17 mouse cellular contexts compared by ENCODE assay signal in the genomic region with DNA sequence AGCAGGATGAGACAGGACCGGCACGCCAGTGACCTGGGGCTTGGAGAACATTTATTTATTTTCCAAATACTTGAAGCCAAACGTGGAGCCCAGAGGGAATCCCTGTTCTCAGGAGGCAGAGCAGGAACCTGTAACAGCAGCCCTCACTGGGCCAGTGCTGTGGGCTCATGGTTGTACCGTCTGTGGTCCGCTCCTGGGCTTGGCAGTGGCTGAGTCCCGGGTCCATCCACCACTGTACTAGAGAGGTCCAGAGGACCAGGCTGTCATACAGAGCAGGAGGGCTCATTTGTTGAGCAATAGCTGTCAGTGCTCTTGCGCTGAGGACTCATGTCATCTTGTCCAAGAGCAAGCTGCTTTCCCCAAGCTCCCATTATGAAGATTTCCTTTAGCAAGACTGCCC. TPM values are rescaled to one million over a fixed set of nuclear protein-coding genes. Genes with fewer than 3 reads are reported as not detected.
DNase-seq lines count a peak whose midpoint lies in the region; ATAC-seq and TF ChIP-seq lines count a peak whose summit lies in the region.
"Had no signal": no experiment of that assay in that cellular context is flagged by ENCODE, and none has a peak within 500 bp of the region (broad histone marks: within the 10 kb centered on the region; RNA-seq: fewer than 3 reads in every experiment).

No protein-coding gene starts in this region.

- no peak for TF ChIP-seq CTCF in embryonic fibroblast, embryonic 13.5 days (IDR thresholded peaks at IDR 0.05; ENCODE audit: borderline replicate concordance, insufficient read depth, low read length)

- TF ChIP-seq POLR2A in embryonic fibroblast, embryonic 13.5 days (IDR thresholded peaks at IDR 0.05; ENCODE audit: low read depth, low read length), result no peak

- no peak overlapping the region for H3K4me2 ChIP-seq in heart, embryonic 13.5 days
- H3K4me2 ChIP-seq in midbrain, embryonic 16.5 days (ENCODE audit: low read length), result no peak overlapping the region
- H3K4me2 ChIP-seq: kidney, embryonic 15.5 days; midbrain, embryonic 15.5 days; stomach, embryonic 15.5 days had no signal

- H3K36me3 ChIP-seq in heart, embryonic 13.5 days, result peaks cover 21% of the 10 kb centered on the region
- H3K36me3 ChIP-seq in midbrain, embryonic 10.5 days, result no peaks in the 10 kb centered on the region
- H3K36me3 ChIP-seq in midbrain, embryonic 16.5 days (ENCODE audit: control insufficient read depth, insufficient read depth, low read length), result no peaks in the 10 kb centered on the region
- H3K36me3 ChIP-seq: kidney, embryonic 15.5 days; midbrain, embryonic 15.5 days; stomach, embryonic 15.5 days had no signal

- peaks cover 55% of the 10 kb centered on the region for H3K4me1 ChIP-seq in heart, embryonic 13.5 days
- H3K4me1 ChIP-seq in midbrain, embryonic 10.5 days, result peaks cover 37% of the 10 kb centered on the region
- 0 out of 2 replicates have a peak, but pooled peaks cover 3% of the 10 kb centered on the region for H3K4me1 ChIP-seq in midbrain, embryonic 16.5 days (ENCODE audit: control insufficient read depth, insufficient read depth, low read length)
- peaks cover 3% of the 10 kb centered on the region; the same call in 1 of the 2 replicates for H3K4me1 ChIP-seq in embryonic fibroblast, embryonic 13.5 days (ENCODE audit: control insufficient read depth, insufficient read depth, low read length)
- H3K4me1 ChIP-seq: midbrain, embryonic 15.5 days had no signal

- H3K9ac ChIP-seq in heart, embryonic 13.5 days, result peak overlapping the region; percentile 41; the same call in 1 of the 2 replicates
- H3K9ac ChIP-seq in midbrain, embryonic 16.5 days (ENCODE audit: low read depth, low read length), result no peak overlapping the region
- H3K9ac ChIP-seq: kidney, embryonic 15.5 days; liver, embryonic 14.5 days; midbrain, embryonic 15.5 days; stomach, embryonic 15.5 days had no signal

- no peaks in the 10 kb centered on the region for H3K27me3 ChIP-seq in heart, embryonic 13.5 days (replicated peaks)
- no peaks in the 10 kb centered on the region for H3K27me3 ChIP-seq in midbrain, embryonic 10.5 days (ENCODE audit: low read depth, poor library complexity, severe bottlenecking)
- no peaks in the 10 kb centered on the region for H3K27me3 ChIP-seq in midbrain, embryonic 16.5 days (ENCODE audit: control insufficient read depth, insufficient read depth, low read depth, low read length)
- H3K27me3 ChIP-seq: kidney, embryonic 15.5 days; midbrain, embryonic 15.5 days; stomach, embryonic 15.5 days had no signal

- DNase-seq in heart, postnatal 14 days, result no peak
- no peak for DNase-seq in midbrain, embryonic 10.5 days (ENCODE audit: low spot score)
- DNase-seq in urinary bladder, adult 18-20 months (ENCODE audit: low spot score in 2 of 2), result no peak
- no peak for DNase-seq in gastrocnemius, adult 8-10 months (ENCODE audit: low spot score in 2 of 2)
- DNase-seq: cerebellum, adult 9-10 months; spleen, adult 18-20 months had no signal

- WGBS in heart, embryonic 13.5 days, result 71% methylated on average over 7 of the region's 7 CpGs
- 77% methylated on average over 7 of the region's 7 CpGs for WGBS in midbrain, embryonic 10.5 days
- 82% methylated on average over 7 of the region's 7 CpGs for WGBS in midbrain, embryonic 16.5 days

- no peak overlapping the region for H3K4me3 ChIP-seq in heart, embryonic 13.5 days
- H3K4me3 ChIP-seq in midbrain, embryonic 10.5 days, result no peak overlapping the region
- no peak overlapping the region for H3K4me3 ChIP-seq in midbrain, embryonic 16.5 days (ENCODE audit: low read depth, low read length)
- no peak overlapping the region for H3K4me3 ChIP-seq in embryonic fibroblast, embryonic 13.5 days (ENCODE audit: insufficient read depth, low read length)
- H3K4me3 ChIP-seq: erythroblast, embryonic 14.5 days; kidney, embryonic 15.5 days; midbrain, embryonic 15.5 days; stomach, embryonic 15.5 days had no signal

- ATAC-seq in heart, embryonic 13.5 days (ENCODE audit: extremely low read depth, insufficient number of reproducible peaks, low FRiP score, low TSS enrichment), result no peak
- no peak for ATAC-seq in midbrain, embryonic 16.5 days
- ATAC-seq: lung, postnatal 0 days; midbrain, embryonic 15.5 days had no signal

- H3K9me3 ChIP-seq in heart, embryonic 13.5 days, result no peaks in the 10 kb centered on the region
- H3K9me3 ChIP-seq in midbrain, embryonic 10.5 days (replicated peaks), result no peaks in the 10 kb centered on the region
- no peaks in the 10 kb centered on the region for H3K9me3 ChIP-seq in midbrain, embryonic 16.5 days (replicated peaks; ENCODE audit: control insufficient read depth, low read length, poor library complexity, severe bottlenecking)
- H3K9me3 ChIP-seq: kidney, embryonic 15.5 days; midbrain, embryonic 15.5 days; stomach, embryonic 15.5 days had no signal

- peak overlapping the region; percentile 68 for H3K27ac ChIP-seq in heart, embryonic 13.5 days (replicated peaks)
- peak overlapping the region; percentile 61 for H3K27ac ChIP-seq in midbrain, embryonic 10.5 days (replicated peaks)
- no peak overlapping the region for H3K27ac ChIP-seq in midbrain, embryonic 16.5 days (ENCODE audit: low read length)
- peak overlapping the region; percentile 85 for H3K27ac ChIP-seq in embryonic fibroblast, embryonic 13.5 days (ENCODE audit: insufficient read depth, low read length)
- H3K27ac ChIP-seq: liver, embryonic 14.5 days; midbrain, embryonic 15.5 days; stomach, embryonic 15.5 days had no signal

- intact Hi-C loops in heart, postnatal 14 days (cut with DNase I), result no loop called here

RNA-seq across cellular contexts. Expression of a gene that starts 40.3 kb away (rescaled TPM):
- 30.3 and 37.0 TPM in 2 replicates for polyA plus RNA-seq in heart, embryonic 13.5 days (2015; fragmentation: Nextera tagmentation; extraction: Ambion mirVana)
- total RNA-seq in heart, postnatal 14 days (2021), result 1 to 10 TPM in 1 of 2 experiments, under 1 TPM in 1; 0.80 to 1.2 TPM
- 22.3 and 29.5 TPM in 2 replicates for polyA plus RNA-seq in midbrain, embryonic 10.5 days (2016; fragmentation: Nextera tagmentation; extraction: Ambion mirVana)
- polyA plus RNA-seq in midbrain, embryonic 16.5 days (2015; fragmentation: Nextera tagmentation; extraction: Ambion mirVana), result 1.8 and 2.4 TPM in 2 replicates
- polyA plus RNA-seq in embryonic fibroblast, embryonic 13.5 days (2011; ENCODE audit: insufficient read length, low read depth, missing spikeins), result 130 and 154 TPM in 2 replicates
- total RNA-seq in gastrocnemius, adult 8-10 months (2022), result 1 to 10 TPM in 1 of 4 experiments, under 1 TPM in 3; 0.65 to 2.0 (median 0.78) TPM
- total RNA-seq: granulocyte monocyte progenitor cell, adult 5-6 weeks; megakaryocyte, adult 5-6 weeks had no signal
- polyA plus RNA-seq: erythroblast, embryonic 14.5 days had no signal

RNA-seq across cellular contexts. Expression of a gene that starts 45.0 kb away (rescaled TPM):
- 20.0 and 21.8 TPM in 2 replicates for polyA plus RNA-seq in heart, embryonic 13.5 days (2015; fragmentation: Nextera tagmentation; extraction: Ambion mirVana)
- total RNA-seq in heart, postnatal 14 days (2021), result 1 to 10 TPM; 7.9 to 9.0 TPM
- polyA plus RNA-seq in midbrain, embryonic 10.5 days (2016; fragmentation: Nextera tagmentation; extraction: Ambion mirVana), result 43.9 and 45.8 TPM in 2 replicates
- polyA plus RNA-seq in midbrain, embryonic 16.5 days (2015; fragmentation: Nextera tagmentation; extraction: Ambion mirVana), result 41.7 and 48.0 TPM in 2 replicates
- 20.2 and 26.0 TPM in 2 replicates for polyA plus RNA-seq in embryonic fibroblast, embryonic 13.5 days (2011; ENCODE audit: insufficient read length, low read depth, missing spikeins)
- total RNA-seq in gastrocnemius, adult 8-10 months (2022), result 1 to 10 TPM; 6.3 to 7.9 (median 7.2) TPM

RNA-seq across cellular contexts. Expression of a gene that starts 54.6 kb away (rescaled TPM):
- polyA plus RNA-seq in heart, embryonic 13.5 days (2015; fragmentation: Nextera tagmentation; extraction: Ambion mirVana), result 2.3 and 5.0 TPM in 2 replicates
- total RNA-seq in heart, postnatal 14 days (2021), result 1 to 10 TPM; 1.9 to 3.2 TPM
- polyA plus RNA-seq in midbrain, embryonic 10.5 days (2016; fragmentation: Nextera tagmentation; extraction: Ambion mirVana), result 5.8 and 9.7 TPM in 2 replicates
- 5.1 and 5.2 TPM in 2 replicates for polyA plus RNA-seq in midbrain, embryonic 16.5 days (2015; fragmentation: Nextera tagmentation; extraction: Ambion mirVana)
- polyA plus RNA-seq in embryonic fibroblast, embryonic 13.5 days (2011; ENCODE audit: insufficient read length, low read depth, missing spikeins), result 37.2 and 41.3 TPM in 2 replicates
- total RNA-seq in gastrocnemius, adult 8-10 months (2022), result 1 to 10 TPM; 2.2 to 2.7 (median 2.4) TPM
- polyA plus RNA-seq: erythroblast, embryonic 14.5 days had no signal
